Mouse (Mus musculus): ENCODE data around the gene Arl15. TPM values are rescaled to one million over a fixed set of nuclear protein-coding genes. Genes with fewer than 3 reads are reported as not detected.

The Arl15 gene
- polyA plus RNA-seq, 1 experiment, result 0.19 TPM

GRCm38 (mm10) chr13:113865378-113865777 is 71.1 kb downstream of the Arl15 start:
- TF ChIP-seq FLI1 (IDR thresholded peaks at IDR 0.05; ENCODE audit: low read length) (no peak), GATA1 (IDR thresholded peaks at IDR 0.05; ENCODE audit: borderline replicate concordance, low read length) (no peak)
- peaks cover 43% of the 10 kb centered on the region for H3K4me1 ChIP-seq

GRCm38 (mm10) chr13:113865806-113866205 is 71.5 kb downstream of the Arl15 start:
- H3K4me3 ChIP-seq (replicated peaks), result no peak overlapping the region
- H3K27me3 ChIP-seq (replicated peaks), result no peaks in the 10 kb centered on the region
- H3K4me1 ChIP-seq, result peaks cover 46% of the 10 kb centered on the region
- H3K9me3 ChIP-seq, result peaks cover 10% of the 10 kb centered on the region
- TF ChIP-seq GATA1 (IDR thresholded peaks at IDR 0.05; ENCODE audit: borderline replicate concordance, low read length) (no peak), FLI1 (IDR thresholded peaks at IDR 0.05; ENCODE audit: low read length) (no peak)
- H3K36me3 ChIP-seq (replicated peaks; ENCODE audit: low read length), result peaks cover 11% of the 10 kb centered on the region

More at GRCm38 (mm10) chr13:113865378-113865777, 71.1 kb downstream of the Arl15 start:
- no peak overlapping the region for H3K4me3 ChIP-seq (replicated peaks)
- H3K9me3 ChIP-seq, result peaks cover 6% of the 10 kb centered on the region
- peaks cover 7% of the 10 kb centered on the region for H3K36me3 ChIP-seq (replicated peaks; ENCODE audit: low read length)
- no peaks in the 10 kb centered on the region for H3K27me3 ChIP-seq (replicated peaks)

DNA sequence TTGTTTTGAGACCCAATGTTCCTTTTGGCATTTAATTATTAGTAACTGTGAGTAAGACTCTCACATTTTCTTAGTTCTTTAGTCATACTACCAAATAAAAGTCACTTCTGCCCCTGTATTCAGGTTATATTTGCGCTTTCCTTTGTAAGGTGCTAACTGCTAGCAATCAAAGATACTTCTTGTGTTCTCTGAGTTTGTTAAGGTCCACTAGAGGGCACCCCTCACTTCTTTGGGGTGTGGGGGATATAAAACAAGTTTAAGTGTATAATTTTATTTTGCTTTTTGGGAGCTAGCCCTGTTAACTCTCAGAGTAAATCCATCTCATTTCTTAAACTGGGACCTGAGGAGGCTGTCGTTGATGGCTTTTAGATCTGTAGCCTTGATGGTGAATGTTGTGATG is 73.4 kb downstream of the Arl15 start:
- Histone ChIP-seq H3K9me3 (peaks cover 28% of the 10 kb centered on the region), H3K27me3 (replicated peaks) (no peaks in the 10 kb centered on the region), H3K4me3 (replicated peaks) (no peak overlapping the region), H3K36me3 (replicated peaks; ENCODE audit: low read length) (peaks cover 27% of the 10 kb centered on the region), H3K4me1 (peaks cover 40% of the 10 kb centered on the region)
- no peak for TF ChIP-seq GATA1 (IDR thresholded peaks at IDR 0.05; ENCODE audit: borderline replicate concordance, low read length)
- no peak for TF ChIP-seq FLI1 (IDR thresholded peaks at IDR 0.05; ENCODE audit: low read length)

GRCm38 (mm10) chr13:113869212-113870205 is 75.2 kb downstream of the Arl15 start:
- Histone ChIP-seq H3K9me3 (peaks cover 44% of the 10 kb centered on the region), H3K36me3 (replicated peaks; ENCODE audit: low read length) (peaks cover 41% of the 10 kb centered on the region), H3K4me3 (replicated peaks) (peak overlapping the region; percentile 53), H3K27me3 (replicated peaks) (no peaks in the 10 kb centered on the region), H3K4me1 (peaks cover 25% of the 10 kb centered on the region)
- TF ChIP-seq GATA1 (IDR thresholded peaks at IDR 0.05; ENCODE audit: borderline replicate concordance, low read length) (no peak), FLI1 (IDR thresholded peaks at IDR 0.05; ENCODE audit: low read length) (no peak)

DNA sequence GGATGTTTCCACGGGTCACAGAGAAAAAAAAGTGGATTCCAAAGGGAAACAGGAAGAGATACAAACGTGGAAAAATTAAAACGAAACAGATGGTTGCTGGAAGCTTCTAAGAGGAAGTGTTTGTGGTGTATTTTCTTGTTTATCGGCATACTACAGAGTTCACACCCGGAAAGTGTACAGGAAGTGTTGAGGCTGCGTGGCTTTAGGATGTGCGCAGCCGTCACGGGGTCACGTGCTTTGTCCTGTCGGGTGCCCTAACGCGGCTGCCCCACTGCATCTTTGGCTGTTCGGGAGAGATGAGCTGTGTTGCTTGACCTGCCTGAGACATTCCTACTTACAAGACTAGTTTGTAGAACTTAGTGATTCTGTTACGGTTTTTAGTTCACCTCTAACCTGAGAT is 76.1 kb downstream of the Arl15 start:
- peak overlapping the region; percentile 80 for H3K4me3 ChIP-seq (replicated peaks)

DNA sequence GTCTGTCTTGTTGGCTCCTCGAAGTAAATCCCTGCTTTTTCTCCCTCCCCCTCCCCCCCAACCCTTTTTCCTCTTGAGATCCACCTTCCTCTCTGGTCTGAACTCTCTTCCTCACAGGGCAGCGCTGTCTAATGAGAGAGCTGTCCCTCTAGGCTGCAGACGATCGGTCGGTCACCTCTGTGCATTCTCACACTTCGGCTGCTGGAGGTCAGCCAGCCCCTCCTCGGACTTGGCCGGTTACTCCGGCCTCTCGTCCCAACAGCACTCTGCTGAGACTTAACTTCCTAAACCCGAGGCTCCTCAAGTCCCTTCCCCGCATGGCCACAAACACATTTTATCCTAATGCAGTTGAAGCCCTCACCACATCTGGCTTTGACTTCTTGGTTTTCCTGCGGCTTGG is 77.5 kb downstream of the Arl15 start:
- Histone ChIP-seq H3K4me1 (peaks cover 14% of the 10 kb centered on the region), H3K9me3 (peaks cover 47% of the 10 kb centered on the region), H3K4me3 (replicated peaks) (peak overlapping the region; percentile 50), H3K27me3 (replicated peaks) (no peaks in the 10 kb centered on the region), H3K36me3 (replicated peaks; ENCODE audit: low read length) (peaks cover 41% of the 10 kb centered on the region)
- TF ChIP-seq FLI1 (IDR thresholded peaks at IDR 0.05; ENCODE audit: low read length) (no peak), GATA1 (IDR thresholded peaks at IDR 0.05; ENCODE audit: borderline replicate concordance, low read length) (no peak)

More for the DNA sequence above, 76.1 kb downstream of the Arl15 start:
- Histone ChIP-seq H3K36me3 (replicated peaks; ENCODE audit: low read length) (peaks cover 41% of the 10 kb centered on the region), H3K4me1 (peaks cover 20% of the 10 kb centered on the region), H3K27me3 (replicated peaks) (no peaks in the 10 kb centered on the region), H3K9me3 (peaks cover 47% of the 10 kb centered on the region)
- TF ChIP-seq FLI1 (IDR thresholded peaks at IDR 0.05; ENCODE audit: low read length) (no peak), GATA1 (IDR thresholded peaks at IDR 0.05; ENCODE audit: borderline replicate concordance, low read length) (no peak)

GRCm38 (mm10) chr13:113875724-113876123 is 81.4 kb downstream of the Arl15 start:
- Histone ChIP-seq H3K4me1 (peaks cover 2% of the 10 kb centered on the region; the same call in 1 of the 2 replicates), H3K27me3 (replicated peaks) (no peaks in the 10 kb centered on the region), H3K9me3 (peaks cover 41% of the 10 kb centered on the region), H3K36me3 (replicated peaks; ENCODE audit: low read length) (peaks cover 31% of the 10 kb centered on the region), H3K4me3 (replicated peaks) (no peak overlapping the region)
- TF ChIP-seq GATA1 (IDR thresholded peaks at IDR 0.05; ENCODE audit: borderline replicate concordance, low read length) (no peak), FLI1 (IDR thresholded peaks at IDR 0.05; ENCODE audit: low read length) (no peak)

GRCm38 (mm10) chr13:113877420-113877819 is 83.1 kb downstream of the Arl15 start:
- Histone ChIP-seq H3K9me3 (peaks cover 31% of the 10 kb centered on the region), H3K4me3 (replicated peaks) (no peak overlapping the region), H3K4me1 (no peaks in the 10 kb centered on the region), H3K36me3 (replicated peaks; ENCODE audit: low read length) (peaks cover 16% of the 10 kb centered on the region), H3K27me3 (replicated peaks) (no peaks in the 10 kb centered on the region)
- TF ChIP-seq FLI1 (IDR thresholded peaks at IDR 0.05; ENCODE audit: low read length) (no peak), GATA1 (IDR thresholded peaks at IDR 0.05; ENCODE audit: borderline replicate concordance, low read length) (no peak)

- H3K4me3 ChIP-seq (replicated peaks), result no peak overlapping the region
- H3K36me3 ChIP-seq (replicated peaks; ENCODE audit: low read length), result peaks cover 6% of the 10 kb centered on the region
- H3K27me3 ChIP-seq (replicated peaks), result no peaks in the 10 kb centered on the region
- TF ChIP-seq GATA1 (IDR thresholded peaks at IDR 0.05; ENCODE audit: borderline replicate concordance, low read length) (no peak), FLI1 (IDR thresholded peaks at IDR 0.05; ENCODE audit: low read length) (no peak)
- H3K4me1 ChIP-seq, result no peaks in the 10 kb centered on the region
- H3K9me3 ChIP-seq, result peaks cover 20% of the 10 kb centered on the region
Measured at GRCm38 (mm10) chr13:113878571-113878970, 84.3 kb downstream of the Arl15 start.
